Mouse (Mus musculus) layer of hippocampus, postnatal 25 days (tissue): ENCODE measurements around the gene Smu1. TPM values are rescaled to one million over a fixed set of nuclear protein-coding genes. Genes with fewer than 3 reads are reported as not detected.

Experiments used
- microRNA-seq, 2 experiments: library from miRNA; unstranded; fragments of <30 nt; microRNA quantifications; one replicate each; pipeline ENCODE4 v1.2.0; 2021
- total RNA-seq, 2 experiments: library from RNA; stranded (reverse); gene quantifications; 2 replicates each; pipeline ENCODE4 v1.2.3; 2021

The Smu1 gene
- total RNA-seq, 2 experiments from 2014 or later: 45.3 to 52.6 TPM

Small RNAs within 50 kb of the gene (microRNA-seq; reads per million reads assigned to microRNA genes)
- gene Mir207: 0.40 to 0.55 reads per million in 2 experiments

Other genes with a start within 250 kb of the Smu1 start
- gene Aptx, start 54.7 kb downstream of the Smu1 start, total RNA-seq: 10 to 100 TPM; 24.2 to 24.7 TPM
- gene Dnaja1, start 35.8 kb downstream of the Smu1 start, total RNA-seq: 100 to 1,000 TPM; 314 to 349 TPM
- gene B4galt1, start 96.1 kb upstream of the Smu1 start, total RNA-seq: 1 to 10 TPM; 6.7 to 8.3 TPM
- gene Spink4, start 162.1 kb upstream of the Smu1 start, total RNA-seq: not detected
- gene Bag1, start 190.4 kb upstream of the Smu1 start, total RNA-seq: 100 to 1,000 TPM; 144 to 165 TPM
- 10 to 100 TPM; 79.7 to 92.7 TPM for gene Chmp5, start 190.5 kb upstream of the Smu1 start, total RNA-seq
- gene Nfx1, start 213.0 kb upstream of the Smu1 start, total RNA-seq: 10 to 100 TPM; 64.7 to 71.8 TPM